Mouse (Mus musculus): ENCODE measurements around the gene Gmppb.

Gene Gmppb

GRCm38 (mm10) chr9:108051931-108052220, 2.8 kb downstream of the Gmppb start:
- DNase-seq = no peak

- DNase-seq = no peak
Observed at GRCm38 (mm10) chr9:108052411-108052810, 3.4 kb downstream of the Gmppb start.

GRCm38 (mm10) chr9:108052885-108053664, 4.0 kb downstream of the Gmppb start, which contains the start of gene Amigo3:
Gene Amigo3 (plus strand): TSS chr9:108053159.
- DNase-seq = peak; percentile 98

- peak; percentile 54 for DNase-seq
Observed at GRCm38 (mm10) chr9:108053665-108054225, 4.7 kb downstream of the Gmppb start.

GRCm38 (mm10) chr9:108054331-108055040, 5.4 kb downstream of the Gmppb start:
- DNase-seq = no peak

GRCm38 (mm10) chr9:108055061-108055460, 6.0 kb downstream of the Gmppb start:
- DNase-seq = no peak

- DNase-seq = no peak
Observed at GRCm38 (mm10) chr9:108055661-108056237, 6.7 kb downstream of the Gmppb start.

GRCm38 (mm10) chr9:108056361-108057261, 7.6 kb downstream of the Gmppb start:
- no peak for DNase-seq

GRCm38 (mm10) chr9:108057262-108057562, 8.2 kb downstream of the Gmppb start:
- DNase-seq = no peak

- no peak for DNase-seq
Observed at GRCm38 (mm10) chr9:108058291-108058690, 9.2 kb downstream of the Gmppb start.

GRCm38 (mm10) chr9:108062142-108062541, 13.1 kb downstream of the Gmppb start:
- DNase-seq = peak; percentile 30

- no peak for DNase-seq
Observed at GRCm38 (mm10) chr9:108063361-108063760, 14.3 kb downstream of the Gmppb start.

GRCm38 (mm10) chr9:108065491-108066011, 16.5 kb downstream of the Gmppb start:
- DNase-seq = peak; percentile 91

GRCm38 (mm10) chr9:108067199-108067598, 18.2 kb downstream of the Gmppb start:
- no peak for DNase-seq

GRCm38 (mm10) chr9:108067900-108068299, 18.9 kb downstream of the Gmppb start:
- peak; percentile 96 for DNase-seq

GRCm38 (mm10) chr9:108069007-108069406, 20.0 kb downstream of the Gmppb start:
- DNase-seq = no peak

- no peak for DNase-seq
Observed at GRCm38 (mm10) chr9:108069529-108069928, 20.5 kb downstream of the Gmppb start.

- peak; percentile 48 for DNase-seq
Observed at GRCm38 (mm10) chr9:108071801-108072200, 22.8 kb downstream of the Gmppb start.

- peak; percentile 78 for DNase-seq
Observed at GRCm38 (mm10) chr9:108072481-108072924, 23.5 kb downstream of the Gmppb start.

GRCm38 (mm10) chr9:108073141-108073930, 24.3 kb downstream of the Gmppb start:
- peak; percentile 96 for DNase-seq

- DNase-seq = no peak
Observed at GRCm38 (mm10) chr9:108080168-108080567, 31.1 kb downstream of the Gmppb start, which contains the start of gene Mst1. Gene Mst1 (plus strand): TSS chr9:108080436.

Data from cerebellum, adult 9-10 months (tissue).